In genomic region chr1:24230428-24230827, GRCm38 (mm10) we compare ENCODE assay signal across 9 mouse cellular contexts. TPM values are rescaled to one million over a fixed set of nuclear protein-coding genes. Genes with fewer than 3 reads are reported as not detected.
A peak's percentile ranks its signal among the peaks of the same experiment; 100 is the strongest.
DNase-seq lines count a peak whose midpoint lies in the region; ATAC-seq and TF ChIP-seq lines count a peak whose summit lies in the region.
"Had no signal": no experiment of that assay in that cellular context is flagged by ENCODE, and none has a peak within 500 bp of the region (broad histone marks: within the 10 kb centered on the region; RNA-seq: fewer than 3 reads in every experiment).

No protein-coding gene starts in this region.

- DNase-seq in lung, adult 2 months = no peak
- peak; percentile 22 for DNase-seq in embryonic facial prominence, embryonic 11.5 days (ENCODE audit: low spot score)
- no peak for DNase-seq in intestine, embryonic 14.5 days (ENCODE audit: low spot score)
- no peak for DNase-seq in gastrocnemius, postnatal 14 days
- DNase-seq in heart, postnatal 14 days = no peak

- H3K27me3 ChIP-seq in lung, embryonic 16.5 days (ENCODE audit: control insufficient read depth, insufficient read depth, low read depth, low read length) = no peaks in the 10 kb centered on the region
- no peaks in the 10 kb centered on the region for H3K27me3 ChIP-seq in embryonic facial prominence, embryonic 11.5 days (ENCODE audit: control insufficient read depth, insufficient read depth, low read length)
- no peaks in the 10 kb centered on the region for H3K27me3 ChIP-seq in intestine, embryonic 14.5 days (replicated peaks; ENCODE audit: control insufficient read depth, insufficient read depth, low read length)
- H3K27me3 ChIP-seq in stomach, embryonic 14.5 days (ENCODE audit: control insufficient read depth, insufficient read depth, low read length) = no peaks in the 10 kb centered on the region
- H3K27me3 ChIP-seq: megakaryocyte, embryonic 14.5 days had no signal

- H3K4me2 ChIP-seq in lung, embryonic 16.5 days (ENCODE audit: low read depth, low read length) = peak overlapping the region; percentile 17; the same call in 1 of the 2 replicates
- no peak overlapping the region for H3K4me2 ChIP-seq in embryonic facial prominence, embryonic 11.5 days (ENCODE audit: low read depth, low read length)
- no peak overlapping the region for H3K4me2 ChIP-seq in intestine, embryonic 14.5 days (ENCODE audit: low read length)
- H3K4me2 ChIP-seq in stomach, embryonic 14.5 days (replicated peaks; ENCODE audit: low read depth, low read length) = no peak overlapping the region

- 0 out of 2 replicates have a peak overlapping the region, but pooled peaks have one; percentile 28 for H3K9ac ChIP-seq in lung, embryonic 16.5 days (ENCODE audit: low read length)
- H3K9ac ChIP-seq in embryonic facial prominence, embryonic 11.5 days (replicated peaks; ENCODE audit: low read length) = no peak overlapping the region
- H3K9ac ChIP-seq in intestine, embryonic 14.5 days (ENCODE audit: low read length) = no peak overlapping the region
- H3K9ac ChIP-seq in stomach, embryonic 14.5 days (replicated peaks; ENCODE audit: low read depth, low read length) = no peak overlapping the region

- H3K9me3 ChIP-seq in lung, embryonic 16.5 days (ENCODE audit: control insufficient read depth, low read length) = no peaks in the 10 kb centered on the region
- H3K9me3 ChIP-seq in embryonic facial prominence, embryonic 11.5 days (replicated peaks; ENCODE audit: control insufficient read depth, low read length) = no peaks in the 10 kb centered on the region
- no peaks in the 10 kb centered on the region for H3K9me3 ChIP-seq in intestine, embryonic 14.5 days (ENCODE audit: control insufficient read depth, low read length)
- H3K9me3 ChIP-seq in stomach, embryonic 14.5 days (ENCODE audit: control insufficient read depth, low read depth, low read length) = no peaks in the 10 kb centered on the region
- H3K9me3 ChIP-seq: megakaryocyte, embryonic 14.5 days had no signal

- H3K36me3 ChIP-seq in lung, embryonic 16.5 days (ENCODE audit: control insufficient read depth, insufficient read depth, low read length) = no peaks in the 10 kb centered on the region
- no peaks in the 10 kb centered on the region for H3K36me3 ChIP-seq in embryonic facial prominence, embryonic 11.5 days (replicated peaks; ENCODE audit: control insufficient read depth, insufficient read depth, low read depth, low read length)
- H3K36me3 ChIP-seq in intestine, embryonic 14.5 days (ENCODE audit: control insufficient read depth, insufficient read depth, low read length) = no peaks in the 10 kb centered on the region
- H3K36me3 ChIP-seq in stomach, embryonic 14.5 days (ENCODE audit: control insufficient read depth, insufficient read depth, low read length) = no peaks in the 10 kb centered on the region

- H3K27ac ChIP-seq in lung, embryonic 16.5 days (ENCODE audit: low read length) = peak overlapping the region; percentile 13; the same call in 1 of the 2 replicates
- H3K27ac ChIP-seq in embryonic facial prominence, embryonic 11.5 days (replicated peaks; ENCODE audit: low read depth, low read length) = no peak overlapping the region
- H3K27ac ChIP-seq in intestine, embryonic 14.5 days (ENCODE audit: low read depth) = no peak overlapping the region
- no peak overlapping the region for H3K27ac ChIP-seq in stomach, embryonic 14.5 days (ENCODE audit: low read length)

- TF ChIP-seq CTCF in lung, adult 2 months (IDR thresholded peaks at IDR 0.05; ENCODE audit: insufficient read depth, low read length) = no peak

- H3K4me1 ChIP-seq in lung, embryonic 16.5 days (replicated peaks; ENCODE audit: control insufficient read depth, insufficient read depth, low read length) = peaks cover 20% of the 10 kb centered on the region
- H3K4me1 ChIP-seq in lung, adult 2 months (ENCODE audit: control insufficient read depth, insufficient read depth, low read length) = no peaks in the 10 kb centered on the region
- H3K4me1 ChIP-seq in embryonic facial prominence, embryonic 11.5 days (ENCODE audit: control insufficient read depth, insufficient read depth, low read length) = no peaks in the 10 kb centered on the region
- H3K4me1 ChIP-seq in intestine, embryonic 14.5 days (replicated peaks; ENCODE audit: control insufficient read depth, insufficient read depth, low read length) = no peaks in the 10 kb centered on the region; the same call in 1 of the 2 replicates
- H3K4me1 ChIP-seq in stomach, embryonic 14.5 days (ENCODE audit: control insufficient read depth, insufficient read depth, low read length) = 0 out of 2 replicates have a peak, but pooled peaks cover 6% of the 10 kb centered on the region
- H3K4me1 ChIP-seq: megakaryocyte, embryonic 14.5 days had no signal

- WGBS in lung, embryonic 16.5 days = 14% methylated on average over 8 of the region's 8 CpGs
- 20% methylated on average over 8 of the region's 8 CpGs for WGBS in lung, adult 2 months
- 19% methylated on average over 8 of the region's 8 CpGs for WGBS in embryonic facial prominence, embryonic 11.5 days
- WGBS in intestine, embryonic 14.5 days = 15% methylated on average over 8 of the region's 8 CpGs
- 13% methylated on average over 8 of the region's 8 CpGs for WGBS in stomach, embryonic 14.5 days

- TF ChIP-seq POLR2A in lung, adult 2 months (IDR thresholded peaks at IDR 0.05; ENCODE audit: borderline replicate concordance, extremely low read depth, low read depth, low read length) = no peak

- no peak overlapping the region for H3K4me3 ChIP-seq in lung, embryonic 16.5 days (ENCODE audit: low read length)
- H3K4me3 ChIP-seq in lung, adult 2 months (replicated peaks; ENCODE audit: extremely low read depth, low read depth, low read length) = no peak overlapping the region
- H3K4me3 ChIP-seq in embryonic facial prominence, embryonic 11.5 days (ENCODE audit: low read depth, low read length) = no peak overlapping the region
- no peak overlapping the region for H3K4me3 ChIP-seq in intestine, embryonic 14.5 days (ENCODE audit: low read depth, low read length)
- H3K4me3 ChIP-seq in stomach, embryonic 14.5 days (ENCODE audit: low read depth, low read length) = no peak overlapping the region
- H3K4me3 ChIP-seq: megakaryocyte, embryonic 14.5 days had no signal

- peak; percentile 35; the same call in 1 of the 2 replicates for ATAC-seq in lung, embryonic 16.5 days (ENCODE audit: low read depth)
- ATAC-seq in embryonic facial prominence, embryonic 11.5 days (replicated peaks; ENCODE audit: insufficient number of reproducible peaks, low FRiP score, low TSS enrichment, low read depth) = peak; percentile 57; the same call in 1 of the 2 replicates
- ATAC-seq in intestine, embryonic 14.5 days (replicated peaks; ENCODE audit: low FRiP score, low TSS enrichment, low read depth) = 0 out of 2 replicates have a peak, but pooled peaks have one; percentile 12
- ATAC-seq in stomach, embryonic 14.5 days (ENCODE audit: insufficient number of reproducible peaks, insufficient read depth, low FRiP score, low read depth) = peak; percentile 64; the same call in 1 of the 2 replicates
- ATAC-seq: Patski had no signal

- intact Hi-C loops in gastrocnemius, postnatal 14 days (cut with DNase I; ENCODE audit: low total_unique reads) = no loop called here
- intact Hi-C loops in heart, postnatal 14 days (cut with DNase I) = no loop called here

RNA-seq across cellular contexts. Expression of gene Col9a1, which starts 53.0 kb away (rescaled TPM):
- 12.7 and 13.1 TPM in 2 replicates for polyA plus RNA-seq in lung, embryonic 16.5 days (2015; fragmentation: Nextera tagmentation; extraction: Ambion mirVana)
- 0.03 and 0.07 TPM in 2 replicates for polyA plus RNA-seq in lung, adult 2 months (2012; rRNA removed)
- polyA plus RNA-seq in embryonic facial prominence, embryonic 11.5 days (2014; fragmentation: Nextera tagmentation; extraction: Ambion mirVana) = 43.8 and 53.2 TPM in 2 replicates
- 2.7 and 2.9 TPM in 2 replicates for polyA plus RNA-seq in intestine, embryonic 14.5 days (2014; fragmentation: Nextera tagmentation; extraction: Ambion mirVana)
- 2.1 and 3.2 TPM in 2 replicates for polyA plus RNA-seq in stomach, embryonic 14.5 days (2014; fragmentation: Nextera tagmentation; extraction: Ambion mirVana)
- total RNA-seq in gastrocnemius, postnatal 14 days (2021) = under 1 TPM; 0.31 to 0.45 TPM
- total RNA-seq in heart, postnatal 14 days (2021) = under 1 TPM; 0.15 to 0.19 TPM
- polyA plus RNA-seq: Patski had no signal

Comparison
In these comparisons a context has a peak if more than half of its experiments do, and no peak if none do; other contexts are left out.
1. ATAC-seq: peak in every context shown above with its lines; median percentile 64 in stomach, embryonic 14.5 days; 57 in embryonic facial prominence, embryonic 11.5 days; 35 in lung, embryonic 16.5 days; 12 in intestine, embryonic 14.5 days.